Mouse (Mus musculus) megakaryocyte, embryonic 14.5 days (primary cell): ENCODE measurements around the gene Atg4b. TPM values are rescaled to one million over a fixed set of nuclear protein-coding genes. Genes with fewer than 3 reads are reported as not detected.
A peak's percentile ranks its signal among the peaks of the same experiment; 100 is the strongest.

Source experiments
- H3K27me3 ChIP-seq: replicated peaks from 2 replicates; pipeline ENCODE3; 2012; ENCODE audit warnings: inconsistent platforms
- H3K36me3 ChIP-seq: replicated peaks from 2 replicates; pipeline ENCODE3; 2012; ENCODE audit warnings: low read length, inconsistent platforms, mixed read lengths
- H3K4me1 ChIP-seq: 2 replicates; pipeline ENCODE4 v1.6.1; 2012; ENCODE audit warnings: inconsistent platforms
- H3K4me3 ChIP-seq: replicated peaks from 2 replicates; pipeline ENCODE3; 2012; ENCODE audit warnings: moderate library complexity, mild to moderate bottlenecking, inconsistent platforms
- H3K9me3 ChIP-seq: 2 replicates; pipeline ENCODE4 v1.6.1; 2012; ENCODE audit warnings: inconsistent platforms
- FLI1 ChIP-seq: IDR thresholded peaks from 2 replicates; pipeline ENCODE4 v1.6.1; 2012; ENCODE audit warnings: low read length, inconsistent platforms, mixed read lengths
- GATA1 ChIP-seq: IDR thresholded peaks from 3 replicates; pipeline ENCODE4 v1.6.1; 2012; ENCODE audit warnings: mixed read lengths, low read length, inconsistent platforms, borderline replicate concordance
- polyA plus RNA-seq: library from polyadenylated mRNA; stranded (reverse); fragments of >175 nt; gene quantifications from 2 replicates; pipeline ENCODE4 v1.2.3, GENCODE M21; 2012; ENCODE audit warnings: low replicate concordance; ENCODE audit not compliant: insufficient read depth

Atg4b gene
- polyA plus RNA-seq, 1 experiment: 7.0 TPM

- Histone ChIP-seq H3K4me3 (no peak overlapping the region), H3K36me3 (peaks cover 92% of the 10 kb centered on the region), H3K9me3 (no peaks in the 10 kb centered on the region), H3K4me1 (peaks cover 14% of the 10 kb centered on the region), H3K27me3 (no peaks in the 10 kb centered on the region)
- no peak for TF ChIP-seq GATA1
- TF ChIP-seq FLI1: no peak
Measured at GRCm38 (mm10) chr1:93776686-93777085, 25.4 kb downstream of the Atg4b start.

- Histone ChIP-seq H3K4me1 (peaks cover 27% of the 10 kb centered on the region), H3K9me3 (no peaks in the 10 kb centered on the region), H3K27me3 (no peaks in the 10 kb centered on the region), H3K4me3 (no peak overlapping the region), H3K36me3 (peaks cover 91% of the 10 kb centered on the region)
- TF ChIP-seq FLI1 (no peak), GATA1 (no peak)
Measured at GRCm38 (mm10) chr1:93786912-93787311, 35.6 kb downstream of the Atg4b start.

GRCm38 (mm10) chr1:93794526-93794925, 43.2 kb downstream of the Atg4b start:
- no peak overlapping the region for H3K4me3 ChIP-seq
- peaks cover 50% of the 10 kb centered on the region for H3K4me1 ChIP-seq
- peaks cover 93% of the 10 kb centered on the region for H3K36me3 ChIP-seq
- H3K27me3 ChIP-seq: no peaks in the 10 kb centered on the region
- TF ChIP-seq GATA1 (no peak), FLI1 (no peak)
- no peaks in the 10 kb centered on the region for H3K9me3 ChIP-seq

DNA sequence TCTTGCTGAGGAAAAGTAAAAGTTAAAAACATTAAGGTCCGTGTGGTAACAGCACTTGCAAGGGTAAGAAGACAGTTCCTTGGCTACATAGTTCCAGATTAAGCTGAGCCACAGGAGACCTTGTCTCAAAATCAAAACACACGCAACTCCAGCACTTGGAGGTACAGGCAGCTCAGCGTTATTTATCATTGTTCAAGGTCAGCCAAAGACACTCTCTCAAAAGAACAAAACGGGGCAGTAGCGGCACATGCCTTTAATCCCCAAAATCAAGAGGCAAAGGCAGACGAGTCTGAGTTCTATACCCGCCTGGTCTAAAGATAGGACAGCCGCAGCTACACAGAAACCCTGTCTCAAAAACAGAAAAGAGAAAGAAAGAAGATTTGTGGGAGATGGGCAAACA, 44.6 kb downstream of the Atg4b start:
- Histone ChIP-seq H3K36me3 (peaks cover 87% of the 10 kb centered on the region), H3K4me3 (no peak overlapping the region), H3K27me3 (no peaks in the 10 kb centered on the region), H3K9me3 (no peaks in the 10 kb centered on the region), H3K4me1 (peaks cover 62% of the 10 kb centered on the region)
- no peak for TF ChIP-seq FLI1
- no peak for TF ChIP-seq GATA1

- Histone ChIP-seq H3K4me3 (peak overlapping the region; percentile 96), H3K9me3 (no peaks in the 10 kb centered on the region), H3K4me1 (peaks cover 81% of the 10 kb centered on the region), H3K27me3 (no peaks in the 10 kb centered on the region), H3K36me3 (peaks cover 44% of the 10 kb centered on the region)
- TF ChIP-seq GATA1 (no peak), FLI1 (no peak)
Measured at GRCm38 (mm10) chr1:93800670-93801503, 49.6 kb downstream of the Atg4b start.

DNA sequence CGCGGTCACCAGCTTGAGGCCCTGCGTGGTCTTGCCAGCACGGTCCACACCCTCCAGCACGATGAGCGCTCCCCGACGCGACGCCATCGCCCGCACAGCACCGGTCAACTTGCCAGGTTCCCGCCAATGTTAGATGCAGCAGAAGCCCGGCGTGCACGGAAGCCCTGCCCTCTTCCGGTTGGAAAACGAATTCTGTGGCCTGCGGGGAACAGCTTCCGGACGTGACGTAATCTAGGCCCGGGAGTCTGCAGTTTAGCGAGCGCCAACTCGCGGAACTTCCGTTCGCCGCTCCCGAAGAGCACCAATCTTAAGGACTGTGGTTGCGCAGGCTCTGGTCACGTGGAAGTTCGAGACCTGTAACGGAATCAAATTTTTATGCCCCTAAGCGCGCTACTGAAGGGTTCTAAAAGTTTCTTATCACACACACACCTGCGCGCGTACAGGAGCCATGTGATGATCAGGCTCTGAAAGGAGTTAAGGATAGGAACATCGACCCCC, 50.5 kb downstream of the Atg4b start, which contains the start of gene Dtymk:
Gene Dtymk, minus strand, starts transcription at position 194 of the 498 bp plus-strand sequence.
- Histone ChIP-seq H3K27me3 (no peaks in the 10 kb centered on the region), H3K4me1 (peaks cover 80% of the 10 kb centered on the region), H3K9me3 (no peaks in the 10 kb centered on the region), H3K4me3 (peak within 1 kb of the TSS; percentile 96), H3K36me3 (peaks cover 45% of the 10 kb centered on the region)
- TF ChIP-seq FLI1 (peak; percentile 98), GATA1 (no peak)

- H3K4me3 ChIP-seq: peak overlapping the region; percentile 96
- H3K4me1 ChIP-seq: peaks cover 72% of the 10 kb centered on the region
- no peaks in the 10 kb centered on the region for H3K9me3 ChIP-seq
- H3K27me3 ChIP-seq: no peaks in the 10 kb centered on the region
- TF ChIP-seq FLI1 (no peak), GATA1 (no peak)
- H3K36me3 ChIP-seq: peaks cover 43% of the 10 kb centered on the region
Measured at GRCm38 (mm10) chr1:93802771-93803170, 51.5 kb downstream of the Atg4b start.

DNA sequence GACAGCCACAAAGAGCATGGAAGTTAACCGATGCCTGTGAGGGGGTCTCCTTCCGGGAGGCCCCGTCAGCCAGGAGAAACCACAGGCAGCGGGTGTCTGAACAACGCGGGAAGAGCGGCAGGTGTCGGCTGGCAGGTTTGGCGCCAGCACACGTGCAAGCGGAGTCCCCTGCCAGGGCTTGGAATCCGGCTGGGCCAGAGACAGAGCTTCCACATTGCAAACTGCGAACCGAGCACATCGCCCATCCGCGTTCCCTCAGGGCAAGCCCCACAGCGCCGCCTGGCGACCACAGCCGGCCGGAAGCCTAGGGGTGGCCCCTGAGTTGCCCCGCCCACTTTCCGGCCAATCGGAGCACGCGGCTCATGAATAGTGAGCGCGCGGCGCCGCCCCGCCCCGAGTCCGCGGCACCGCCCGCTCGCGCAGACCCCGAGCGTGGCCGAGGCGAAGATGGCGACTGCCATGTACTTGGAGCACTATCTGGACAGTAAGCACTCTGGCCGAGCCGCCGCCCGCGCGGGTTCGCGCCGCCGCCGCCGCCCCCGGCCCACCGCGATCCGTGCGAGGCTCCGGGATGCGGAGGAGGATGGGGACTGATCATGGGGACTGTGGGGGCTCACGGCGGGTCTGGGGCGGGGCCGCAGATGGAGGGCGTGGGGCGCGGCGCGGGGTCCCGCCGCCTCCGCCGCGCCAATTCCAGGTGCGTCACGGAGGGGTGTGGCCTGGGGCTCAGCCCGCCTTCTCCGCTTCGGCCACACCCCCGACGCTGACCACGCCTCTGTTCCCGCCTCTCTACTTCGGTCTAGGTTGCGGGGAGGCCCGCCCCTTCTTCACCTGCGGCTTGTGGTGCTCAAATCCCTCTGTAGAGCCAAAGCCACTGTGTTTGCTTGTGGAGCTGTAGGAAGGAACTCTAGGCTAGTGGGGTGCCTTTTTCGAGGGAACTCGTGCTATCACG, 52.5 kb downstream of the Atg4b start, which contains the start of gene Ing5:
Gene Ing5, plus strand, starts transcription at position 410 of the 952 bp plus-strand sequence.
- H3K4me1 ChIP-seq: peaks cover 63% of the 10 kb centered on the region
- no peak for TF ChIP-seq FLI1
- H3K36me3 ChIP-seq: peaks cover 43% of the 10 kb centered on the region
- no peaks in the 10 kb centered on the region for H3K9me3 ChIP-seq
- peak within 1 kb of the TSS; percentile 96 for H3K4me3 ChIP-seq
- H3K27me3 ChIP-seq: no peaks in the 10 kb centered on the region

- H3K9me3 ChIP-seq: no peaks in the 10 kb centered on the region
- no peak for TF ChIP-seq GATA1
- TF ChIP-seq FLI1: no peak
- H3K4me1 ChIP-seq: peaks cover 53% of the 10 kb centered on the region
- peaks cover 39% of the 10 kb centered on the region for H3K36me3 ChIP-seq
- no peaks in the 10 kb centered on the region for H3K27me3 ChIP-seq
- H3K4me3 ChIP-seq: peak overlapping the region; percentile 96
Measured at GRCm38 (mm10) chr1:93804818-93805217, 53.5 kb downstream of the Atg4b start.
